Mouse (Mus musculus): ENCODE measurements around the gene Tmem115.
"Not testable (repeated sequence)": the region's sequence is repeated elsewhere in the genome, so short reads cannot be mapped to it uniquely, and the experiment has no call there.

Tmem115 gene

DNA sequence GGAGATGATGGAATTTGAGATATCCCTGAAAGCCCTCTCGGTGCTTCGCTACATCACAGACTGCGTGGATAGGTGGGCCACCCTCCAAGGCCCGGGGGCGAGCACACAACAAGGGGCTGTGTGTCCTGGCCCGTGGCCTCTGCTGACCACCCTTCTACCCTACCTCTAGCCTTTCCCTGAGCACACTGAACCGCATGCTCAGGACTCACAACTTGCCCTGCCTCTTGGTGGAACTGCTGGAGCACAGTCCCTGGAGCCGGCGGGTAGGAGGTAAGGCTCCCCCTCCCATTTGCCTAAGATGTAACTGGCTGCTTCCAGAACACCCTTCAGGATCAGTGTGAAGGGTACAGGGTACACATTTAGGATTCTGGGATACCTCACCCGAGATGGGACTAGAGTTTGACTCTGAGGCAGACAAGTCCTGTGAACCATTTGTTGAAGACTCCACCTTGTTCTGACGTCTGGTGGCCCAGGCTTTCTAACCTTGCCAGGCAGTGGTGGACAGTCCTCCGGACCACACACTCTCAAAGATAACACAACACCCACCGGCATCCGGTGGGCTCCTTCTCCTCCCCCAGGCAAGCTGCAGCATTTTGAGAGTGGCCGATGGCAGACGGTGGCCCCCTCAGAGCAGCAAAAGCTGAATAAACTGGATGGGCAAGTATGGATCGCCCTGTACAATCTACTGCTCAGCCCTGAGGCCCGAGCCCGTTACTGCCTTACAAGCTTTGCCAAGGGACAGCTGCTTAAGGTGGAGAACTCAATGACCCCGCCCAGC, 15.7 kb downstream of the Tmem115 start:
- no peak for DNase-seq (ENCODE audit: low spot score)

DNA sequence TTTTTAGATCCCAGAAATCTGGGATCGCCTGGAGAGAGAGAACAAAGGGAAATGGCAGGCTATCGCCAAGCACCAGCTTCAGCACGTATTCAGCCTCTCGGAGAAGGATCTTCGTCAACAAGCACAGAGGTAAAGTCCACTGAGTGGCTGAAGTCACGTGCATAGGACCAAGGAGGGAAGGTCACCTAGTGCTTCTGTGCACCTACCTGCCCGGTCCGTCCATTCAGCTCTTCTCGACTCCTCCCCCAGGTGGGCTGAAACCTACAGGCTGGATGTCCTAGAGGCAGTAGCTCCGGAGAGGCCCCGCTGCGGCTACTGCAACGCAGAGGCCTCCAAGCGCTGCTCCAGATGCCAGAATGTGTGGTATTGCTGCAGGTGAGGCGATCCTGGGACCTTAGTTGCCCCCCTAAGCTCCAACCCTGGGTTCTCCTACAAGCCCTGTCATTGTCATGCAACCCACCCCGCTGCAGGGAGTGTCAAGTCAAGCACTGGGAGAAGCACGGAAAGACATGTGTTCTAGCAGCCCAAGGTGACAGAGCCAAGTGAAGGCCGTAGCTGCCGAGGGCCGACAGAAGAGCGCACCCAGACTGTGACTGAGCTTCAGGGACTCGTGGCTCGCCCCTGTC, 16.9 kb downstream of the Tmem115 start:
- DNase-seq (ENCODE audit: low spot score) = no peak

DNA sequence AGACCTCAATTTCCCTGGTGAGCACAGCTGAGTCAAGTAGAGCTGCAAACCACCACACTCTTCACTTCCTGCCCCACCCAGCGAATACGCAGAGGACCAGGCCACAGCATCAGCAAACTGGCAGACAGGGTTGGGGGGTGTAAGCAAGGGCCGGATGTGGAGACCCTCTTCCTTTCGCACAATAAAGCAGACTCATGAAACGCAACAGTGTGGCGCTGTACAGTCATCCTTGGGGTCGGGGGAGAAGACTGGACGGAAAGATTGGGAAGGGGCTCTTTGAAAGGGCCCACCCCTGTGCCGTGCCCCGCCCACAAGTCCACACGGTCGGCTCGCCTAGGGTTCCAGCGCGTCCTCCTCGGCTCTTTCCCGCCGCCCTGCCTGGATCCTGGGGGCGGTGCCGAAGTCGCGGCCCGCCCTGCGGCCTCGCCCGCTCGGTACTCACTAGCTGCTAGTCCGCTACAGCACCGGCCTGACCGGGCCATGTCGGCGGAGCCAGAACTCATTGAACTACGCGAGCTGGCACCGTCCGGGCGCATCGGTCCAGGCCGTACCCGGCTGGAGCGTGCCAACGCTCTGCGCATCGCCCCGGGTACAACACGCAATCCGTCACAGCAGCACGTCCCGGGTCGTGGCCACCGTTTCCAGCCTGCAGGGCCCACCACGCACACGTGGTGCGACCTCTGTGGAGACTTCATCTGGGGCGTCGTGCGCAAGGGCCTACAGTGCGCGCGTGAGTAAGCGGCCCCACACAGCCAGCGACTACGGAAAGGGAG, 17.6 kb downstream of the Tmem115 start, which contains the start of gene Rassf1:
TSS of gene Rassf1 (plus strand) at position 439 of the 773 bp plus-strand sequence.
- peak; percentile 78 for DNase-seq (ENCODE audit: low spot score)

DNA sequence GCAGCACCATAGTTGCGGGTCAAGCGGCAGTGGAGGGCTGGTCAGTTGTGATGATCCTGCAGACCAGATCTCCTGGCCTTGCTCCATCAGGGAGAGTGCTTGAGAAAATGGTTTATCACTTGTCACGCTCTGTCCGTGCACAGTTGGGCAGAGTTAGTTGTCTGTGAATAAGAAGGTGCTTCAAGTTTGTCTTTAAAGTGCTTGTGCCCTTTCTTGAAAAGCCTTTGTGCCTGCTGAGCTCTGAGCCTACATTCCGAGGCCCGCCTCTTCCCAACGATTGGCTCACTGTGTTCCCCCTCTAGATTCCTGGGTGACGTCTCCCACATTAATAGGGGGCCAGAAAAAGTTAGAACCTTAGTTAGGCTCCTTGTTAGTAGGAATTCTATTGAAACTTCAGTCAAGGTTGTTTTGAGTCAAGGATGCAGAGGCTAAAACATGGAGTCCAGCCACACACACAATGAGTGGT, 18.2 kb downstream of the Tmem115 start:
- no peak for DNase-seq (ENCODE audit: low spot score)

DNA sequence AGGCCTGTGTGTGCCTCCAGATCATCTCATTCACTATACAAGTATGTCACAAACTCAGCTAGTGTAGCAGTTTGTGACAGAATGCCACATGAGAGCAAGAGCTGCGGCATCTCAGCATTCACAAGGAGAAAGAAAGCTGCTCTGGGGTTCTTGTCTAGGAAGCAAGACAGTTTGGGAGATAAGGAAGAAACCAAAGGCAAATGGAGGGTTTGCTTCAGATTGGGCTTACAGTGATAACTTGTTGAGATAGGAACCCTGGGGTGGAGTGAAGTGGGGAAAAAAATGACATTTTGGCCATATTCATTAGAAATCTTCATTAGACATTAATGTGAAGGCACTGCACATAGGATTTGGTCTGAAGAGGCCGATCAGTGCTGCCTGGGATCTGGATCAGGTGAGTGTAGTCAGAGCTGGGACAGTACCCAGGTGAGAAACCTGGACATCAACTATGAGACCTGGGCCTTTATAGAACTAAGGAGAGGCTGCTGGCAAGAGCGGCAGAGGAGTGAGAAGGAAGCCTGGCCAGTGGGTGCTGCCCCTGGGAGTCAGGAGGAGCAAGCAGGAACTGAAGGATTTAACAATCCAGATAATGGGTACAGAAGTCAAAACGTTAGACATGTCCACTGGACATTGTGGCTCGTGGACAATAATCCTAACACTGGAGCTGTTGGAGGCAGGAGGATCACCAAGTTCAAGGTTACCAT, 19.1 kb downstream of the Tmem115 start:
- DNase-seq (ENCODE audit: low spot score) = no peak

DNA sequence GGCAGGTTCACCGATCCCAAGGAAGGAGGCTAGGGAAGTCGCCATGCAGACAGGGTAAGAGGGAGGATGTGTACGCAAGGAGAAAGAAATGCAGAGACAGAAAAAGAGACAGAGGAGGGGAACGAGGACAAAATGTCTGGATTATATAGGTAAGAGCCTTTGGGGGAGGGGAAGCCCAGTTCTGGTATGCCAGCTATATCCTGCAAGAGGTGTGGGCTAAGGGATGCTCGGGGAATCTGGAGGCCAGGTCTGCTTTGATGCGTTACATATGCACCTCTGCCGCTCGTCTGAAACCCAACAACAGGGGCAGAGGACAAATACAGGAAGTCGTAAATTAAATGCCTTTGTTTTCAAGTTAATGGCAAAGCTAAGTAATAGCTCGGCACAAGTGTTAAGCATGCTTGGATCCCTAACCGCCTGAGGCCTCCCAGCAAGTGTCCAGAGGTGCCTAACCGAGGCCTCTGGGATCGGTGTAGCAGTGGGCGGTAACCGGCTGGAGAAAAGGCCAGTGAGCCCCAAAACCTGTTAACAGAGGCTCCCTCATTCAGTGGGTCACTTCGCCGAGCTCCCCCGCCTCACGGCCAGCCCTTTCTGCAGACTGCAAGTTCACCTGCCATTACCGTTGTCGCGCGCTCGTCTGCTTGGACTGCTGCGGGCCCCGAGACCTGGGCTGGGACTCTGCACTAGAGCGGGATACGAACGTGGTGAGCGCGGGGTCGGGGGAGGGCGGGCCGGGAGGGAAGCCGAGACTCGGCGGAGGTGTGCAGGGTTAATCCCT, 20.0 kb downstream of the Tmem115 start:
- no peak for DNase-seq (ENCODE audit: low spot score)

DNA sequence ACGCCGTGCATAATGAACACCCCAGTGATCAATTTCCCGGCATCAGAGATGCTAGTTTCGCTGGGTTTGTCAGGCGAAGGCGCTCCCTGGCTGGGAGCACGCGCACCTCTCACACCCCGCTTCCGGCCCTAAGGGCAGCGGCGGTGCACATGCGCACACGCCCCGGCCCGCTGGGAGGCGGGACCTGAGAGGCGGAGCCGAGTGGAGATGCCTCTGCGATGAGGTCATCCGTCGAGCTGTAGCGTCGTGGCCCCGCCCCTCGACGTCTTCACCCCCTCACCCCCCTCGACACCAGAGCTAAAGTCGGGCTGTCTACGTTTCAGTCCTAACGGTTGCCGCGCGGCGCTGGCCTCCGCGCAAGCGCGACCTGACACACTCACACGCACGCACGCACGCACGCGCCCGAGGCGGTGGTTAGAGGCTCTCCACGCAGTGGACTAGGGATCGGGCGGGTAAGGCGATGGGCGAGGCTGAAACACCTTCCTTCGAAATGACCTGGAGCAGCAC, 20.6 kb downstream of the Tmem115 start:
- DNase-seq (ENCODE audit: low spot score) = peak; percentile 93

DNA sequence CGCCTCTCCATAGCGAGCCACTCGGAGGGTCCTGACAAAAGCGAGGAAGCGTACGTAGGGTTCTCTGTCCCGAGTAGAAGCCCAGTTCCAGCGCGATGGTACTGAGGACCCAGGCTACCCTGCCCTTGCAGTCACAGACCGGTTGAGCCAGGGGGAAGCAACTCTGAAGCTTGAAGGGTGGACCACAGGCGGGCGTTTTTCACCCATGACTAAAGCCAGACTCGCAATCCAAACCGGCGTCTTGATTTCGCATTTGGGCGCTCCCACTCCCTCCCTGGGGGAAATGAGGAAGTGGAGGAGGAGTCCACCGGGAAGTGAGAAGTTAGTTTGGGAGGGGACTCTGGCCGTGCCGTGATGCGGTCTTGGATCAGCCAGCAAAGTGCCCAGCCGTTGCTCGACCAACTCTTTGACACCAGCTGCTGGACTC, 21.3 kb downstream of the Tmem115 start:
- peak; percentile 59 for DNase-seq (ENCODE audit: low spot score)

DNA sequence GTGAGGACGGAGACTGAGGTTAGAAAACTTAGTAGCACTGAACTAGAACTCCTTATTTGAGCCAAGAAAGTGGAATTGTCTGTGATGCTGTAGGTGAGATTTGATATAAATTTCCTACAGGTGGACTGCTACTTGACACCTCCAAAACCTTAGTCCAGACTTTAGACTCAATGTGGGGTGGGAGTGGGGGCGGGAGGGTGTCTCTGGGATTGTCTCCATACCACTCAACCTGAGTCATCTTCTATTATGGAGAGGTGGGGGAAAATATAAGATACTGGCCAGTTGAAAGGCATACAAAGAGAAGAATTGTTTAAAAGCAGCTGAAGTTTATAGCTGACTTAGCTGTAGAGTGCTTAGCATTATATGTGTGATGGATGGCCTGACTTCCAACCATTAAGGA, 22.0 kb downstream of the Tmem115 start:
- no peak for DNase-seq (ENCODE audit: low spot score)

DNA sequence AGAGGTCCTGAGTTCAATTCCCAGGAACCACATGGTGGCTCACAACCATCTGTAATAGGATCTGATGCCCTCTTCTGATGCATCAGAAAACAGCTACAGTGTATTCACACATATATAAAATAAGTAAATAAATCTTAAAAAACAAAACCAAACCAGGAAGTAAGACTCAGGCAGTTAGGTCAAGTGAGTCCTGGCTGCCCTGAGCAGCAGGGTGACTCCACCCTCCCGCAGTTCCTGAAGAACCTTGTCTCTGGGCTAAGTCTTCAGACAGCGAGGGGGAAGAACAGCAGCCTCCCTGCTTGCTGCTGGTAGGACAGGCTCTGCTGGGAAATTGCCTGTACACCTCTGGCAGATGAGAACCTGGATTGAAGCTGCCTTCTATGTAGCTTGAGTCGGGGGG, 22.6 kb downstream of the Tmem115 start:
- no peak for DNase-seq (ENCODE audit: low spot score)

DNA sequence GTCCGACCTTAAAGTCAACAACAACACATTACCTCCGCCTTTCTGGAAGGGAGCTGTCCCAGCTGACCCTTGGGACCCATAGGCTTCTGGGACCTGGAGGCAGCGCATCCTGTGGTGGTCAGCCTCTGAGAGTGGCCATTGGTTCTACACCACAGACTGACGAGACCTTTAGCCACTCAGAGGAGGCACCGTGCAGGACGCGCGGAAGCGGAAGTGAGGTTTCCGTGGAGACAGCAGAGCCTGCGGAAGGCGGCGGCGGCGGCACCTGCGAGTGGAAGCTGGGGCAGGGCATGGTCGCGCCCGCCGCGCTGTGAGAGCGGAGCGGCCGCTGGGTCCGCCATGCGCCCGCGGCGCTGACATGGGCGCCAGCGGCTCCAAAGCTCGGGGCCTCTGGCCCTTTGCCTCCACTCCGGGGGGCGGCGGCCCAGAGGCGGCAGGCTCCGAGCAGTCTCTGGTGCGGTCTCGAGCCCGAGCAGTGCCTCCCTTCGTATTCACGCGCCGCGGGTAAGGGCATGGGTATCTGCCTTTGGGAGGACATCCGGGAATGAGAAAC, 29.4 kb downstream of the Tmem115 start, which contains the start of gene Tusc2:
TSS of gene Tusc2 (plus strand) at position 227 of the 553 bp plus-strand sequence.
- DNase-seq (ENCODE audit: low spot score) = peak; percentile 90

DNA sequence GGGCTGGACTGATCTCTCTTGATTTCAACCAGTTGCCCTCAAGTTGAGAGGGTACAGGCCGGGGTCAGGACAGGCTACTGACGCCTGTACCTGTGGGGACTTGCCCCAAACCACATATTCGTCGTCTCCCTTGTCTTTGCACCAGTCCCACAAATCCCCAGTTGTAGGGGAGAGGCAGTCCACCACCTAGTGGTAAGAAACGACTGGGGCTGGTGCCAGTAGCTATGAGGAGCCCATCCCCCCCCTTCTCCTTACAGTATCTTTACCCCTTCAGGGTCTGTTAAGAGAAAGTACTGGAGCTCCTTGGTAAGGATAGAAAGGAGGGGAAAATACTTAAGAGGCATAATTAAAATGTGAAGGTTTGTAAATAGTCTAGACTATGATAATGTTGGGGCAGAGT, 31.8 kb downstream of the Tmem115 start:
- not testable (repeated sequence) for DNase-seq (ENCODE audit: low spot score)

DNA sequence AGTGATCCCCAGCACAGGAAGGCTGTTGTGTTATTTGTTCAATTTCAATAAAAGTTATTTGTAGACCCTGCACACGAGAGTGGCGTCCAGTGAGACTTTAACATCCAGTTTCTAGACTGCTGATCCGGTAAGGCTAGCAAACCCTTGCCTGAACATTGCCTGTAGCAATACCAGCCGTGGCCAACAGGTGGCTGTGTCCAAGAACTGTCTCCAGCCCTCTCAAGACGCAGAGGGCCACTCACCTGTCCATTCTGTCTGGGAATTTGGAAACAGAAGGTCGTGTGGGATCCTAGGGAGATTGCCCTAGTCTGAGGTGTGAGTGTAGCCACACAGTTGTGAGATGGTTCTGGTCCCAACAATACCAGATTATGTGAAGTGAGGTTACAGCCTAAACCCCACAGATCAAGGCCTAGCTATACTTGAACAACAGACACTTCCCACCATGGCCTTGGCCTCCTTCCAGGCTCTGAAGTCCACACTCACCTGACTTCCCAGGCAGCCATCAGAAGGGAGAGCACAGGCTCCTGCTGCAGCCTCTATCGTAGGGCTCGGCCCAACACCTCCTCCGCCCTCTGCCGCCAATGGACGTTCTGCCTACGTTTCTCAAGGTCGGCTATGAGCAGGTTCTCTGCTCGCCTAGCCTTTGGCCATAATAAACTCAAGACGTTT, 32.4 kb downstream of the Tmem115 start:
- DNase-seq (ENCODE audit: low spot score) = peak; percentile 80

DNA sequence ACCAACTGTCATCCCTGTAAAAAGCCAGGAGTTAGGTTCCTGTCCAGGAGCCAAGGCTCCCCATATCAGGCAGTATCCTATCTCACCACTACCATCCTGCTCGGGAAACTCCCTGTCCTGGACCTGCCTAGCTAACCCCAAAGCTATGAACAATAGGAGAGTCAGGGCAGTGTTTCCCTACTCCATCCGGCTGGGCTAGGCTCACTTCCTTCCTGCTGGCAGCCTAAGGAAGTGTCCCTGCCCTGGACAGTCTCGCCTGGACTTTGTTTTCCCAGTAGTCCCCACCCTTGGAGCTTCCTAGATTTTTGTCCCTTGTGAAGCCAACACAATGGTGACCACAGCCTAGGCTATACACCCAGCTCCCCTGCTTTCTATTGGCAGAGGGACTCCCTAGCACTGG, 33.1 kb downstream of the Tmem115 start:
- no peak for DNase-seq (ENCODE audit: low spot score)

DNA sequence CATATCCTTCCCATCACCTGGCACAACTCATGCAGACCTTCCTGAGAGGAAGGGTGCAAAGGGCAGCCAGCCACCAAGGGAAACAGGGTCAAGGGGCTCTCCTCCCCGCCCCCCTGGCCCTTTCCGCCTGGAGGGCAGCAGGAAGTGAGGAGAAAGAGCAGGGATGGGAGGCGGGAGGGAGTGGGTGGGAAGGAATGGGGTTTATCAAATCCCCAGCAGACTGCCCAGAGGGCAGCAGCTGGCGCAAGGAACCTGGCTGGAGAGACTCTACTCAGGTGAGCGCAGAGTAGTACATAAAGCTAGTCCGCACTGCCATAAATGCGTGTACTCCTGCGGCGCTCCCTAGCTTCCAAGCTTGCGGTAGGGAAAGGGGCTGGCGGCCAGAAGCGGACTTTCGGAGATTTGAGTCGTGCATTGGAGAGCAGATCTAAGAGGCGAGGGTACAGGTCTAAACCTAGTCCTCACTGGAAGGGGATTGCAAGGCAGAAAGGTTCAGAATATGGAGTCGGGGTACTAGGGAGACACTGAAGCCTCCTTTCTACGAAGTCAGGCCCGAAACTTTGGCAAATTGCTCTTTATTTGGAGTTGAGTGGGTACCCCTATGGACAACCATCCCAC, 34.1 kb downstream of the Tmem115 start, which contains the start of gene Hyal2:
TSS of gene Hyal2 (plus strand) at position 244 of the 618 bp plus-strand sequence.
- DNase-seq (ENCODE audit: low spot score) = no peak

DNA sequence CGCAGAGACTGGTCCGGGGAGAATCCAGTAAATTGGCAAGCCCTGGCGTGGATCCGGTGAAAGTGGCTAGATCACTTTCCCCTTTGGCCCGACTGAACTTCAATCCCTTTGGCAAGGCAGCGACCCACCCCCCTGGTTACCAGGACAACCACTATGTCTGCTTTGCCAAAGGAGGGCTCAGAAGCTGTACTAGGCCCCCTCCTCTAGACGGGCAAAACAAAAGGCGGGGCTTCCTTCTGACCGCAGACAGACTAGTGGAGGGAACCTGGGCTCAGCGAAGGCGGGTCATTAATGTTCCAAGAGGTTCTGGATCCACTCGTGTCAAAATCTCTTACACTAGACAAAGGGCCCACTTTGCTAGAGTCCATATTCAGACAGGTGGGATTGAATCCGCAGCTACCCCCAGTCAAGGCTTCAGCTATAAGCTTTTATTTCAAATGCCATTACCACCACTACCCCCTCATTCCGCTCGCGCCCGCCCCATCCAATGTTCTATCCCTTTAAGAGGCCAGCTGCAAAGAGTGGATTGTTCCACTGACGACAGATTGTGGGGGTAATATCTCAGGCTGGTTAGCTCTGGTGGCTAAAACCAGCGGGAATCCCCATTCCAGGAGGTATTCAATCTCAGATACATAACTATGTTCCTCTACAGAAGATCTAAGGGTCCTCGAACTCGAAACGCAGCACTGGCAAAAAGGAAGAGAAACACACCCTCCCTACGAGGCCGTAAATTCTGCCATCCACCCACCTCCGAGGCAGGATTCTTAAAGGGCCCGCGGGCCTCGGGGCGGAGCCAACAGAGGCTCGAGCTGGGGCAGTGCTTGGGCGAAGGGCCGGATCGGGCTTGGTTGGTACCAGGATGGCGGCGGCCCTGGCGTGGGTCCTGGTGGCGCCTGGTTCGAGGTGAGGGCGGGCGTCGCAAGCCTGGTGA, 34.9 kb downstream of the Tmem115 start:
- peak; percentile 87 for DNase-seq (ENCODE audit: low spot score)

DNA sequence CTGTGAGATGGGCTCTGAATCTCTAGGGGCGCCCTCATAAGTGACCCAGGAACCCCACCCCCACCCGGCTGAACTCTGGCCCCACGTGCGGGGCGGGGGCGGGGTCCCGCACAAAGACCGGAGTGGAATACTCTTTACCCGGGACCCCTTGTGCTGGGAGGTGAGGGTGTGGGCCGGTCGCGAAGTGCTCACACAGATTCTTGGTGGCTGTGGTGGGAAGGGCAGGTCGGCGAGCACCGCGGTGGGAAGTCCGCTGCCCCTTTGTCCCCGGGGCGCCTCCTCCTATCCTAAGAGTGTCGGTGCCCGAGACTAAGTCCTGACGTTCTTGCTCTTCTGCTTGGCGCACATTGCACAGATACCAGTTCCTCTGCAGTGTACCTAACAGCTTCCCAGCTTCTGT, 35.5 kb downstream of the Tmem115 start:
- no peak for DNase-seq (ENCODE audit: low spot score)

DNA sequence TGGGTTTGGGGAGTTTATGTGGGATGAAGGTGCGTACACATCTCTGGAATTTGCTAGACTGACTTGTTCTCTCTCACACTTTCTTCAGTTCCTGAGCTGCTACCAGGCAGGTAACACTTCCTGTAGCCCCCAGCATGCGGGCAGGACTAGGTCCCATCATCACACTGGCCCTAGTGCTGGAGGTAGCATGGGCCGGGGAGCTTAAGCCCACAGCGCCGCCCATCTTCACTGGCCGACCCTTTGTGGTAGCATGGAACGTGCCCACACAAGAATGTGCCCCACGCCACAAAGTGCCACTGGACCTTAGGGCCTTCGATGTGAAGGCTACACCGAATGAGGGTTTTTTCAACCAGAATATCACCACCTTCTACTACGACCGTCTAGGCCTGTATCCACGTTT, 36.3 kb downstream of the Tmem115 start:
- no peak for DNase-seq (ENCODE audit: low spot score)
